Mouse (Mus musculus) heart, embryonic 12.5 days (tissue): ENCODE data around the gene Zfp740. TPM values are rescaled to one million over a fixed set of nuclear protein-coding genes. Genes with fewer than 3 reads are reported as not detected.
"Not testable (repeated sequence)": the region's sequence is repeated elsewhere in the genome, so short reads cannot be mapped to it uniquely, and the experiment has no call there.

ENCODE experiments used
- ATAC-seq: fragments of 200-750 bp; cut with Nextera tagmentation; 2 replicates; pipeline ENCODE4 v1.8.0; 2017; ENCODE audit warnings: moderate TSS enrichment, moderate library complexity; ENCODE audit not compliant: insufficient number of reproducible peaks, low FRiP score
- H3K27ac ChIP-seq: fragments of 300-500 bp; sonication (generic); 2 replicates; pipeline ENCODE4 v1.5.1; 2016; ENCODE audit warnings: mild to moderate bottlenecking, moderate library complexity; ENCODE audit not compliant: poor library complexity, severe bottlenecking
- H3K27me3 ChIP-seq: fragments of 300-500 bp; sonication (generic); replicated peaks from 2 replicates; pipeline ENCODE4 v1.6.1; 2016; ENCODE audit warnings: mild to moderate bottlenecking, moderate library complexity
- H3K36me3 ChIP-seq: fragments of 300-500 bp; sonication (generic); 2 replicates; pipeline ENCODE4 v1.6.1; 2016; ENCODE audit warnings: mild to moderate bottlenecking, moderate library complexity
- H3K4me1 ChIP-seq: fragments of 300-500 bp; sonication (generic); replicated peaks from 2 replicates; pipeline ENCODE4 v1.6.1; 2016; ENCODE audit warnings: mild to moderate bottlenecking
- H3K4me2 ChIP-seq: fragments of 300-500 bp; sonication (generic); 2 replicates; pipeline ENCODE4 v1.6.1; 2016; ENCODE audit warnings: mild to moderate bottlenecking, moderate library complexity
- H3K4me3 ChIP-seq: fragments of 300-500 bp; sonication (generic); 2 replicates; pipeline ENCODE4 v1.5.1; 2016; ENCODE audit warnings: mild to moderate bottlenecking
- H3K9ac ChIP-seq: fragments of 300-500 bp; sonication (generic); 2 replicates; pipeline ENCODE4 v1.6.1; 2016; ENCODE audit warnings: mild to moderate bottlenecking, moderate library complexity
- H3K9me3 ChIP-seq: fragments of 300-500 bp; sonication (generic); replicated peaks from 2 replicates; pipeline ENCODE4 v1.6.1; 2016; ENCODE audit warnings: mild to moderate bottlenecking, moderate library complexity
- WGBS: fragments of 180-500 bp; shearing (Covaris S2); methylation state at CpG from one replicate; pipeline ENCODE4 v1.1.7; 2016; 5-methylcytosine and 5-hydroxymethylcytosine counted together
- polyA plus RNA-seq: library from polyadenylated mRNA; unstranded; fragments of >200 nt; fragmentation: Nextera tagmentation; extraction: Ambion mirVana; gene quantifications from 2 replicates; pipeline ENCODE4 v1.2.1, GENCODE M21; 2016

Zfp740 gene
- polyA plus RNA-seq, 1 experiment from 2014 or later = 48.6 TPM

DNA sequence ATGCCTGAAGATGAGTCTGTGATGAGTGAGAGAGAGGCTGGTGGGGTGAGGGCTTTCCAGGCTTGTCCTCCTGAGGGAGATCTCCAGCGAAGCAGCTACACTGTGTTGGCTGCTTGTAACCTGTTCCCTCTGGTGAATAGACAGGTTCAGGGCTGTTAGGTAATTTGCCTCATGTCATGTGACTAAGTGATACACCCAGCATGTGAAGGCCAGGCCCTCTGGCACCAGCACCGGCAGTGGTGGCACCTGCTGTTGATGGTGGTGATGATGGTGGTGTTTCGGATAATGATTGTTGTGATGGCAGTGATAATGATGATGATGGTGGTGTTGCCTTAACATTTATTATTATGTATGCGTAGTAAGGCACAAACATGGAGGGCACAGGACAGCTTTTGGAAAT lies 7.8 kb downstream of the Zfp740 start:
- H3K4me1 ChIP-seq = peaks cover 11% of the 10 kb centered on the region
- H3K36me3 ChIP-seq = peaks cover 88% of the 10 kb centered on the region
- H3K27ac ChIP-seq = no peak overlapping the region
- no peak overlapping the region for H3K4me2 ChIP-seq
- H3K4me3 ChIP-seq = no peak overlapping the region
- no peak overlapping the region for H3K9ac ChIP-seq
- WGBS = 94% methylated on average over 4 of the region's 4 CpGs
- H3K27me3 ChIP-seq = no peaks in the 10 kb centered on the region
- no peak for ATAC-seq
- no peaks in the 10 kb centered on the region for H3K9me3 ChIP-seq

DNA sequence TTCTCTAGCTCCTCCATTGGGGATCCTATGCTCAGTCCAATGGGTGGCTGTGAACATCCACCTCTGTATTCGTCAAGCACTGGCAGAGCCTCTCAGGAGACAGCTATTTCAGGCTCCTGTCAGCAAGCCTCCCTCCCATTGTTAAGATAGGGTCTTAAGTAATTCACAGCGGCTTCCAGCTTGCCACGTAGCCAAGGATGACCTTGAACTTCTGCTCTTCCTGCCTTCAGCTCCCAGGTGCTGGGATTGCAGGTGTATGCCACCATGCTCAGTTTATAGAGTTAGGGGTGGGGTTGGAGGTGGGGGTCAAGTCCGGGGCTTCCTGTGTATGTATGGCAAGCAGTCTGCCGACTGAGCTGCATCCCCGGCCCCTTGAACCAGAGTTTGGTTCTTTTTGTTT lies 8.8 kb downstream of the Zfp740 start:
- Histone ChIP-seq H3K27me3 (no peaks in the 10 kb centered on the region), H3K9me3 (no peaks in the 10 kb centered on the region), H3K9ac (no peak overlapping the region; the same call in 1 of the 2 replicates), H3K27ac (no peak overlapping the region), H3K36me3 (peaks cover 88% of the 10 kb centered on the region), H3K4me2 (no peak overlapping the region), H3K4me1 (peaks cover 13% of the 10 kb centered on the region; the same call in 1 of the 2 replicates), H3K4me3 (no peak overlapping the region)
- 63% methylated on average over 6 of the region's 6 CpGs for WGBS
- no peak for ATAC-seq

DNA sequence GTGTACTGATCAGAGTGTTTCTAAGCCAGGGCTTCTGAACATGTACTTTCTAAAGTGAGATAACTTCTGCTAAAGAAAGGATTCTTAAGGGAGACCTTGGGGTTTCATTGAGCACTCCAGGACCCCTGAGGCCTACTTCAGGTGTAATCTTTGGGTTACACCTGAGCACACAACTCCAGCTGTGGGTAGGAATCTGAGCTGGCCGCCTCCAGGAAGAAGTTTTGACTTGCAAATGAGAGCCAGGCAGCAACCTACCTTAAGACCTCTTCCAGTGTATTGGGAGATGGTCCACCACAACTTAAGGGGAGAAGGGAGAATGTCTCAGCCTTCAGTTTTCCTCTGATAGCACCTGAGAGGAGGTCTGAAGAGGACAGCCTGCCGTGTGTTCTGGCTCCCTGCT lies 11.1 kb downstream of the Zfp740 start:
- peaks cover 18% of the 10 kb centered on the region; the same call in 1 of the 2 replicates for H3K4me1 ChIP-seq
- no peaks in the 10 kb centered on the region for H3K9me3 ChIP-seq
- H3K36me3 ChIP-seq = peaks cover 71% of the 10 kb centered on the region
- H3K9ac ChIP-seq = no peak overlapping the region
- WGBS = 60% methylated on average over 2 of the region's 2 CpGs
- no peak overlapping the region for H3K4me3 ChIP-seq
- no peak overlapping the region for H3K27ac ChIP-seq
- H3K27me3 ChIP-seq = no peaks in the 10 kb centered on the region
- no peak for ATAC-seq
- H3K4me2 ChIP-seq = no peak overlapping the region

DNA sequence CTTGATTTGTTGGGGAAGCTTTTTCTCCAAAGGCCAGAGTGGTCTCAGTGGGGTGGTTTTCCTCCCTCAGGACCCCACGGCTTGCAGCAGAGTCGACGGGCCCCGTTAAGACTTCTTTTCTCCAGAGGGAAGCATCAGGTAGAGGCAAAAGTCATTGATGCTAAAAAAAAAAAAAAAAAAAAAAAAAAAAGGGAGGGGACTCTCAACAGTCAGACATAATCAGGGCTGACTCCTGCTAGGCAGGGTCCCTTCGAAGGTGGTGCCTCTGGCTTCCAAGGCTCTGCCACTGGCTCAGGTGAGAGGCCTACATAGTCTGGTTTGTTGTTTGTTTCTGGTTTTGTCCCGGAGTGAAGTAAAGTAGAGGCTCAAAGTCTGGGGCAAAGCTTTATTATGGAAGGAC lies 12.6 kb downstream of the Zfp740 start:
- 81% methylated on average over 6 of the region's 6 CpGs for WGBS
- H3K36me3 ChIP-seq = peaks cover 57% of the 10 kb centered on the region
- H3K9me3 ChIP-seq = no peaks in the 10 kb centered on the region

DNA sequence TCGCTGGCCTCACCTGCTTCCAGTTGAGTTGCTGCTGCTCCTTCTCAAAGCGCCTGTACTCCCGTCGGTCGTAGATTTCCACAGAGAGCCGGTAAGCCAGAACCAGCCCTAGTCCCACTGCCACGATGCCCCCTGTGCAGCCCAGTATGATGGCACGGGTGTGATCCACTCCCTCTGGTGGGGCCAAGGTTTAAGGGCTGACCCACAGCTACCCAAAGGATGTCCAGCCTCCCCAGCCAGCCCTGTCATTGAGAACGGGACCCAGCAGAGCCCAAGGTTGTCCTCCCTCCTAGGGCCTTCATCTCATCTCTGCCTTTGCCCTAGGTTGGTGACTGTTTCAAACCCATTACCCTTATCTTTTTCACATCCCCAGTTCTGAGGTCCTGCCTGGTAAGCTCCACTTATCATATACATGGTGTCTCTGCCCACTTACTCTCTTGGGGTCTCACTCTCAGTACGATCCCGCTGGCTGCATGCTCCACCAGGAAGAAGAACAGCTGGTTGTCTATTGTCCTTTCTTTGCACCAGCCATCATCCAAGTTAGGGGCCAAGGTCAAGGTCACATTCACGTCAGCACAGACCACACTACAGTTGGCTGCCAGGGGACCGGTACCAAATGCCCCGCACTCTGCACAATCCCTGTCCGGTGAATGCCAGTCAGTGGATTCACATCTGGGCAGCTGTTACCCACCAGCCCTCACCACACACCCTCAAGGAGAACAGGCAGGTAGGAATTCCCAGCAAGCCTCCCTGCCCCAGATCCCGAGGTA lies 13.6 kb downstream of the Zfp740 start:
- Histone ChIP-seq H3K27me3 (no peaks in the 10 kb centered on the region), H3K9me3 (no peaks in the 10 kb centered on the region), H3K4me1 (peaks cover 16% of the 10 kb centered on the region; the same call in 1 of the 2 replicates), H3K9ac (0 out of 2 replicates have a peak overlapping the region, but pooled peaks have one; percentile 15), H3K36me3 (peaks cover 49% of the 10 kb centered on the region), H3K4me2 (no peak overlapping the region), H3K27ac (no peak overlapping the region), H3K4me3 (no peak overlapping the region)
- ATAC-seq = no peak
- WGBS = 82% methylated on average over 16 of the region's 16 CpGs

More for the DNA sequence above, 12.6 kb downstream of the Zfp740 start:
- no peaks in the 10 kb centered on the region for H3K27me3 ChIP-seq
- no peak overlapping the region for H3K9ac ChIP-seq
- ATAC-seq = no peak
- no peak overlapping the region for H3K27ac ChIP-seq
- no peak overlapping the region for H3K4me2 ChIP-seq
- H3K4me1 ChIP-seq = peaks cover 18% of the 10 kb centered on the region; the same call in 1 of the 2 replicates
- no peak overlapping the region for H3K4me3 ChIP-seq

DNA sequence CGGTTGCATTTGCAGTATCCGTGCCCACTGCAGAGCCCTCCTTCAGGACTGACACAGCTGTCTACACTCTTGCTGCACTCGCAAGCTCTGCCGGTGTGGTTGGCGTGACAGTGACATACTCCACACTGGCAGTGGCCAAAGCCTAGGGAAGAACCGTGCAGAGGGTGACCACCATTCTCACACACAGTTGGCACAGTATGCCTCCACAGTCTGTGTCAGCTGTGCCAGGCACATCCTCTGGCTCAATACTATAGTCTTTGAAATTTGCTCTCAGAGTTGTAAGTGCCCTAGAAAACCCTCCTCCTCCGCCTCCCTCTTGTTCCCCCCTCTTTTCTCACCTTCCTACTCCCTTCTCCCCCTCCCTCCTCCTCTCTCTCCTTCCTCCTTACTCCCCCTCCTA lies 14.3 kb downstream of the Zfp740 start:
- peaks cover 42% of the 10 kb centered on the region for H3K36me3 ChIP-seq
- no peak overlapping the region for H3K4me2 ChIP-seq
- no peak for ATAC-seq
- no peaks in the 10 kb centered on the region for H3K9me3 ChIP-seq
- peaks cover 14% of the 10 kb centered on the region; the same call in 1 of the 2 replicates for H3K4me1 ChIP-seq
- peaks cover 5% of the 10 kb centered on the region for H3K27me3 ChIP-seq
- no peak overlapping the region for H3K9ac ChIP-seq
- no peak overlapping the region for H3K4me3 ChIP-seq
- 79% methylated on average over 7 of the region's 7 CpGs for WGBS
- H3K27ac ChIP-seq = no peak overlapping the region

DNA sequence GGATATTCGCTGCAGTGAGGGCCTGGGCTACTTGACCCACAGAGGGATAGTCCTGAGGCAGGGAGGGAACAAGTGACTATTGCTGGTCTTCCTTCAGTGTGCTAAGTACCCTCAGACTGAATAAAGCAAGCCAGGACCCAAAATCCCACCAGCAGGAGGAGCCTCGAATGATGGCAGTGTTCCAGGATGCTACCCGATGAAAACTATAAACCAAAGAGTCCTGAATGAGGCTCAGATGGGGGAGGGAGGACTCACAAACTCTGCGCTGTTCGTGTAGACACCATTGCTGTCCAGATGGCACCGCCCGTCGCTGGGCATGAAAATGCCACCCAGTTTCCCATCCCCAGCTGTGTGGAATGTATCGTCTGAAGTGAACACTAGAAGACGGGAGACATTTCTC lies 19.3 kb downstream of the Zfp740 start:
- Histone ChIP-seq H3K27ac (no peak overlapping the region), H3K9me3 (no peaks in the 10 kb centered on the region), H3K9ac (no peak overlapping the region), H3K27me3 (peaks cover 24% of the 10 kb centered on the region), H3K4me1 (peaks cover 10% of the 10 kb centered on the region), H3K36me3 (0 out of 2 replicates have a peak, but pooled peaks cover under 1% of the 10 kb centered on the region), H3K4me3 (no peak overlapping the region), H3K4me2 (no peak overlapping the region)
- ATAC-seq = no peak
- 53% methylated on average over 10 of the region's 10 CpGs for WGBS

DNA sequence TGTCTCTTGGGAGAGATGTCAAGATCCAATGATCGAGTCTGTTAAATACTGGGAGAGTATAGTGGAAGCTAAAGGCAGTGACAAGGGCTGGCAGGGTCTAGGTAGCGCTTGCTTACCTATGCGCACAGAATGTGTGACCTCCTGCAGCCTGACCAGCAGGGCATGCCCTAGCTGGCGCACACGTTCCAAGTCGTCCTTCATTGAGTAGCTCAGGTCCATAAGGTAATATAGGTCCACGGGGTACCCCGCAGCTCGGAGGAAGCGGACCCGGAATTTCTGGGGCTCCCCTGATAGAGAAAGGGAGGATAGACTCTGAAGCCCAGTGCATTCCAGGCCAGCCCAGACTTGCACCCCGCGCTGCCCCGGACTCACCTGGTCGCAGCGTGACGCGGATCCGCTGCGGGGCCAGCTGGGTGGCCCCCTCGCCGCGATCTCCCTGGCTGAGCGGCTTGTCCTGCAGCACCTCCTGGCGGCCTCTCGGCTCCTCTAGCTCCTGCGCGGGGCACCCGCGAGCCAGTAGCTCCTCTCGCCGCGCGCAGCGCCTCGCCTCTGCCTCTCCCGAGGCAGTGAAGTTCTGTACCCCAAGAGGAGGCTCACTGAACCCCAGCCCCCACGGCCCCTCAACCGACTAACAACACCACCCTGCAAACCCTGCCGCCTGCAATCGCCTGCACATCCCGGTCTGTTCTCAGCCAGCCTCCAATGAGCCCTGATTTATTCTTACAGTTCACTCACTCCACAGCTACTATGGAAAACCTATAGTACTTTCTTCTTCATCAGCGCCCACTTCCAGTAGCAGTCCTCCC lies 21.3 kb downstream of the Zfp740 start:
- no peaks in the 10 kb centered on the region for H3K36me3 ChIP-seq
- peaks cover 27% of the 10 kb centered on the region for H3K27me3 ChIP-seq
- peak overlapping the region; percentile 36 for H3K4me3 ChIP-seq
- no peak overlapping the region for H3K27ac ChIP-seq
- H3K9me3 ChIP-seq = no peaks in the 10 kb centered on the region
- ATAC-seq = peak; percentile 78
- WGBS = 3% methylated on average over 43 of the region's 43 CpGs
- peaks cover 10% of the 10 kb centered on the region for H3K4me1 ChIP-seq
- H3K9ac ChIP-seq = peak overlapping the region; percentile 60
- H3K4me2 ChIP-seq = peak overlapping the region; percentile 85

DNA sequence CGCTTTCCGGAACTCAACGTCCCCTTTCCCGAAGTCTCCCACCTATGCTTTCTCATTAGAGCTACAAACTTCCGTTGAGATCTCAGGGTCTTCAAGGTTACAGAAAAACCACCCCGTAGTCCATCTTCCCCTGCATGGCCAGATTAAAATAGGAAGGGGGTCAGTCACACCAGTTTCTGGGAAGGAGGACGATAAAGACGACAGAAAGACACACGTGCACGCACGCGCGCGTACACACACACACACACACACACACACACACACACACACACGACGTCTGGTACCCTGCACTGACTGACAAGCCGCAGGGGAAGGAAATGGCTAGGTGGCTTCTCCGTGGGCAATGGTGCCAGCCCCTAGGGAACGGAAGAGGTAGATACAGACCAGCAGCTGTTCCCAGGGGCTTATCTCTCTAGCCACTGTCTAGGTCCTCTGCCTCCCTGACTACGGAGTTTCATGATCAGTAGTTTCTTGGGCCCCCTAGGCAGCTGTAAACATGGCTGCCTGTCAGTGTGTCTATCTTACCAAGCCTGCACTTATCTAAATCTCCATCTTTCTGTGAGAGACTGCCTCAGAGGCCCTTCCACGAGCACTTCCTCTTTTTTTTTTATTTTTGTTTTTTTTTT lies 22.1 kb downstream of the Zfp740 start:
- Histone ChIP-seq H3K4me1 (peaks cover 10% of the 10 kb centered on the region), H3K9ac (peak overlapping the region; percentile 60; the same call in 1 of the 2 replicates), H3K9me3 (no peaks in the 10 kb centered on the region), H3K36me3 (no peaks in the 10 kb centered on the region), H3K4me3 (peak overlapping the region; percentile 36), H3K4me2 (peak overlapping the region; percentile 85), H3K27ac (no peak overlapping the region), H3K27me3 (peaks cover 27% of the 10 kb centered on the region)
- ATAC-seq = no peak
- WGBS = 10% methylated on average over 21 of the region's 21 CpGs

DNA sequence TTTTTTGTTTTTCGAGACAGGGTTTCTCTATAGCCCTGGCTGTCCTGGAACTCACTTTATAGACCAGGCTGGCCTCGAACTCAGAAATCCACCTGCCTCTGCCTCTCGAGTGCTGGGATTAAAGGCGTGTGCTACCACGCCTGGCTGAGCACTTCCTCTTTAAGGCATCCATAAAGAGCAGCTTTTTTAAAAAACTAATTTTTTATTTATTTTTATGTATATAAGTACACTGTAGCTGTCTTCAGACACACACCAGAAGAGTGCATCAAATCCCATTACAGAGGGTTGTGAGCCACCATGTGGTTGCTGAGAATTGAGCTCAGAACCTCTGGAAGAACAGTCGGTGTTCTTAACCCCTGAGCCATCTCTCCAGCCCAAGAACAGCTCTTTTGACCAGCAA lies 22.6 kb downstream of the Zfp740 start:
- not testable (repeated sequence) for H3K4me1 ChIP-seq, H3K4me2 ChIP-seq, H3K9ac ChIP-seq, H3K9me3 ChIP-seq, H3K36me3 ChIP-seq, H3K4me3 ChIP-seq, H3K27ac ChIP-seq, ATAC-seq
- WGBS = 55% methylated on average over 6 of the region's 6 CpGs
- peaks cover 27% of the 10 kb centered on the region for H3K27me3 ChIP-seq
